Mouse (Mus musculus): ENCODE data around the gene Tgfbr2. TPM values are rescaled to one million over a fixed set of nuclear protein-coding genes. Genes with fewer than 3 reads are reported as not detected.

Tgfbr2 gene
- total and polyA plus RNA-seq, 3 experiments: not detected

GRCm38 (mm10) chr9:116111149-116111970 is 63.8 kb downstream of the Tgfbr2 start:
- no peak overlapping the region for H3K9ac ChIP-seq (ENCODE audit: control insufficient read depth, low read depth, low read length, poor library complexity, severe bottlenecking)
- no peaks in the 10 kb centered on the region for H3K27me3 ChIP-seq (ENCODE audit: control insufficient read depth in 1 of 2, insufficient read depth in 2 of 2, low read length in 2 of 2)
- no peaks in the 10 kb centered on the region for H3K36me3 ChIP-seq (ENCODE audit: control insufficient read depth in 1 of 2, insufficient read depth in 2 of 2, low read length in 2 of 2)
- no peaks in the 10 kb centered on the region for H3K4me1 ChIP-seq (ENCODE audit: control insufficient read depth in 1 of 2, insufficient read depth in 2 of 2, low read length in 2 of 2)
- H3K4me3 ChIP-seq (ENCODE audit: control insufficient read depth in 1 of 2, insufficient read depth in 1 of 2, low read depth in 2 of 2, low read length in 2 of 2): no peak overlapping the region
- no peaks in the 10 kb centered on the region for H3K9me3 ChIP-seq (replicated peaks; ENCODE audit: insufficient read depth, low read length)
- no peak for DNase-seq (ENCODE audit: low read depth, low spot score)
- no peak overlapping the region for H3K27ac ChIP-seq (ENCODE audit: control insufficient read depth, low read depth, low read length)
- H3K79me2 ChIP-seq (ENCODE audit: control insufficient read depth, insufficient read depth, low read length, poor library complexity): no peaks in the 10 kb centered on the region
- TF ChIP-seq MAZ (IDR thresholded peaks at IDR 0.05; ENCODE audit: low read depth, low read length) (no peak), TAL1 (IDR thresholded peaks at IDR 0.05; ENCODE audit: low read length) (no peak), CTCF (IDR thresholded peaks at IDR 0.05 in 2 of 3, conservative IDR thresholded peaks at IDR 0.05 in 1 of 3; ENCODE audit: control insufficient read depth in 1 of 3, insufficient read depth in 1 of 3, low read depth in 2 of 3, low read length in 3 of 3, poor library complexity in 1 of 3, severe bottlenecking in 1 of 3) (no peak), ETS1 (IDR thresholded peaks at IDR 0.05; ENCODE audit: low read depth, low read length) (no peak), ZC3H11A (IDR thresholded peaks at IDR 0.05; ENCODE audit: low read depth, low read length) (no peak), NRF1 (IDR thresholded peaks at IDR 0.05; ENCODE audit: insufficient read depth, low read depth, low read length, poor library complexity, severe bottlenecking) (no peak), GATA1 (IDR thresholded peaks at IDR 0.05; ENCODE audit: low read depth, low read length) (no peak), MYB (IDR thresholded peaks at IDR 0.05; ENCODE audit: low read depth, low read length) (no peak), USF2 (IDR thresholded peaks at IDR 0.05; ENCODE audit: borderline replicate concordance in 1 of 2, insufficient read depth in 1 of 2, low read depth in 1 of 2, low read length in 2 of 2) (no peak), TBP (IDR thresholded peaks at IDR 0.05; ENCODE audit: low read depth, low read length) (no peak), MEF2A (IDR thresholded peaks at IDR 0.05; ENCODE audit: extremely low read depth, insufficient replicate concordance, low read depth, low read length, poor library complexity, severe bottlenecking) (no peak), MAX (IDR thresholded peaks at IDR 0.05; ENCODE audit: low read length) (no peak), ZKSCAN1 (IDR thresholded peaks at IDR 0.05; ENCODE audit: low read depth, low read length) (no peak), ZNF384 (IDR thresholded peaks at IDR 0.05; ENCODE audit: low read depth, low read length) (no peak), EP300 (IDR thresholded peaks at IDR 0.05; ENCODE audit: low read depth in 1 of 2, low read length in 2 of 2) (no peak), POLR2AphosphoS5 (IDR thresholded peaks at IDR 0.05; ENCODE audit: borderline replicate concordance, low read depth, low read length) (no peak), NELFE (IDR thresholded peaks at IDR 0.05; ENCODE audit: low read depth, low read length) (no peak), KAT2A (conservative IDR thresholded peaks at IDR 0.05; ENCODE audit: low read depth, low read length) (no peak)

- H3K4me1 ChIP-seq (ENCODE audit: control insufficient read depth in 1 of 2, insufficient read depth in 2 of 2, low read length in 2 of 2): no peaks in the 10 kb centered on the region
- no peaks in the 10 kb centered on the region for H3K9me3 ChIP-seq (replicated peaks; ENCODE audit: insufficient read depth, low read length)
- no peaks in the 10 kb centered on the region for H3K79me2 ChIP-seq (ENCODE audit: control insufficient read depth, insufficient read depth, low read length, poor library complexity)
- no peak overlapping the region for H3K9ac ChIP-seq (ENCODE audit: control insufficient read depth, low read depth, low read length, poor library complexity, severe bottlenecking)
- TF ChIP-seq NRF1 (IDR thresholded peaks at IDR 0.05; ENCODE audit: insufficient read depth, low read depth, low read length, poor library complexity, severe bottlenecking) (no peak), USF1 (IDR thresholded peaks at IDR 0.05; ENCODE audit: low read depth, low read length) (no peak), ZMIZ1 (IDR thresholded peaks at IDR 0.05; ENCODE audit: low read depth, low read length) (no peak), GATA1 (IDR thresholded peaks at IDR 0.05; ENCODE audit: low read depth, low read length) (no peak), MAZ (IDR thresholded peaks at IDR 0.05; ENCODE audit: low read depth, low read length) (no peak)
- H3K27me3 ChIP-seq (ENCODE audit: control insufficient read depth in 1 of 2, insufficient read depth in 2 of 2, low read length in 2 of 2): no peaks in the 10 kb centered on the region
- no peak for DNase-seq (ENCODE audit: low read depth, low spot score)
- H3K27ac ChIP-seq (ENCODE audit: control insufficient read depth, low read depth, low read length): no peak overlapping the region
- no peak overlapping the region for H3K4me3 ChIP-seq (ENCODE audit: control insufficient read depth in 1 of 2, insufficient read depth in 1 of 2, low read depth in 2 of 2, low read length in 2 of 2)
- H3K36me3 ChIP-seq (ENCODE audit: control insufficient read depth in 1 of 2, insufficient read depth in 2 of 2, low read length in 2 of 2): no peaks in the 10 kb centered on the region
These were observed 66.4 kb downstream of the Tgfbr2 start for GRCm38 (mm10) chr9:116108729-116109128.
